Mouse (Mus musculus) midbrain, embryonic 16.5 days (tissue): ENCODE results near the gene Cphx2. TPM values are rescaled to one million over a fixed set of nuclear protein-coding genes. Genes with fewer than 3 reads are reported as not detected.

Source experiments
- polyA plus RNA-seq: library from polyadenylated mRNA; unstranded; fragments of >200 nt; fragmentation: Nextera tagmentation; extraction: Ambion mirVana; gene quantifications from 2 replicates; pipeline ENCODE4 v1.2.1, GENCODE M21; 2015

The Cphx2 gene
- polyA plus RNA-seq, 1 experiment from 2014 or later, result not detected

Other genes with a start within 250 kb of the Cphx2 start
- gene Anxa11, start 239.4 kb upstream of the Cphx2 start, polyA plus RNA-seq, result 1.8 and 2.4 TPM in 2 replicates
- not detected in 2 replicates for gene Plac9a, start 178.4 kb upstream of the Cphx2 start, polyA plus RNA-seq
- 6.5 and 8.1 TPM in 2 replicates for gene Tmem254a, start 153.8 kb upstream of the Cphx2 start, polyA plus RNA-seq
- gene Cphx1, start 143.2 kb upstream of the Cphx2 start, polyA plus RNA-seq, result not detected in 2 replicates
- 1.9 and 2.4 TPM in 2 replicates for gene Duxbl1, start 102.9 kb upstream of the Cphx2 start, polyA plus RNA-seq
- 6.8 and 9.3 TPM in 2 replicates for gene Gm9780, start 38.8 kb upstream of the Cphx2 start, polyA plus RNA-seq
- gene Tmem254c, start 14.2 kb upstream of the Cphx2 start, polyA plus RNA-seq, result 18.6 and 24.9 TPM in 2 replicates
- not detected in 2 replicates for gene Cphx3, start 781 bp downstream of the Cphx2 start, polyA plus RNA-seq
- gene Duxbl2, start 36.8 kb downstream of the Cphx2 start, polyA plus RNA-seq, result 1.9 TPM in 1 of 2 replicates, not detected in the other
- 5.9 and 6.9 TPM in 2 replicates for gene Plac9b, start 101.0 kb downstream of the Cphx2 start, polyA plus RNA-seq
- gene Tmem254b, start 125.5 kb downstream of the Cphx2 start, polyA plus RNA-seq, result 31.1 and 31.9 TPM in 2 replicates
- 2.8 and 3.5 TPM in 2 replicates for gene Duxbl3, start 176.4 kb downstream of the Cphx2 start, polyA plus RNA-seq